Mouse (Mus musculus): ENCODE results near the gene Tns1.

DNA sequence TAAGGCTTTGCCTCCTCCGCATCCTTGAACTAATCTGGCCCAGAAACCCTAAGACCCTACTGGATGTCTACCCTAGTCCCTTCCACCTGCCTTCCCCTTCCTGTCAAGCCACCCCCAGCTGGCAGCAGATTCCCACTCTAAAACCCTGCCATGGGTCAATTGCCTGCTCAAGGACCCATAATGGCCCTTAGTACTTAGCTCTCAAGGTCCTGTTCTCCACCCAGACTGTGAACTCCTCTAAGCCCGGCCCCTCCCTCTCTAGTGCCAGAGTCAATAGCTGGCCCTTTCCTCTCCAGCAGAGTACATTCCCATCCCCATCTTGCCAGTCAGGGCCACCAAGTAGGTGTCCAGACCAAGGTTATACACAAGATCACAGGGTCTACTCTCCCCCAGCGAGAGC lies 115.3 kb downstream of the Tns1 start:
- TF ChIP-seq CTCF (IDR thresholded peaks at IDR 0.05; ENCODE audit: control insufficient read depth, insufficient read depth, insufficient read length) (no peak), MYOG (IDR thresholded peaks at IDR 0.05; ENCODE audit: control insufficient read depth, extremely low read depth, insufficient read length) (no peak), USF1 (IDR thresholded peaks at IDR 0.05; ENCODE audit: low read depth) (no peak), MAX (IDR thresholded peaks at IDR 0.05) (no peak), CEBPB (IDR thresholded peaks at IDR 0.05; ENCODE audit: low read depth) (no peak), MYOD1 (IDR thresholded peaks at IDR 0.05; ENCODE audit: control insufficient read depth, insufficient read length, low read depth) (no peak)

Data from C2C12 (cell line).